Mouse (Mus musculus) megakaryocyte, embryonic 14.5 days (primary cell): ENCODE data around the gene Aoah. TPM values are rescaled to one million over a fixed set of nuclear protein-coding genes. Genes with fewer than 3 reads are reported as not detected.

ENCODE experiments used
- H3K27me3 ChIP-seq: replicated peaks from 2 replicates; pipeline ENCODE3; 2012; ENCODE audit warnings: inconsistent platforms
- H3K36me3 ChIP-seq: replicated peaks from 2 replicates; pipeline ENCODE3; 2012; ENCODE audit warnings: low read length, inconsistent platforms, mixed read lengths
- H3K4me1 ChIP-seq: 2 replicates; pipeline ENCODE4 v1.6.1; 2012; ENCODE audit warnings: inconsistent platforms
- H3K4me3 ChIP-seq: replicated peaks from 2 replicates; pipeline ENCODE3; 2012; ENCODE audit warnings: moderate library complexity, mild to moderate bottlenecking, inconsistent platforms
- H3K9me3 ChIP-seq: 2 replicates; pipeline ENCODE4 v1.6.1; 2012; ENCODE audit warnings: inconsistent platforms
- FLI1 ChIP-seq: IDR thresholded peaks from 2 replicates; pipeline ENCODE4 v1.6.1; 2012; ENCODE audit warnings: low read length, inconsistent platforms, mixed read lengths
- GATA1 ChIP-seq: IDR thresholded peaks from 3 replicates; pipeline ENCODE4 v1.6.1; 2012; ENCODE audit warnings: mixed read lengths, low read length, inconsistent platforms, borderline replicate concordance
- polyA plus RNA-seq: library from polyadenylated mRNA; stranded (reverse); fragments of >175 nt; gene quantifications from 2 replicates; pipeline ENCODE4 v1.2.3, GENCODE M21; 2012; ENCODE audit warnings: low replicate concordance; ENCODE audit not compliant: insufficient read depth

The Aoah gene
- polyA plus RNA-seq, 1 experiment: 0.48 TPM

GRCm38 (mm10) chr13:20811782-20812406, 18.0 kb downstream of the Aoah start:
- Histone ChIP-seq H3K27me3 (no peaks in the 10 kb centered on the region), H3K36me3 (no peaks in the 10 kb centered on the region), H3K9me3 (no peaks in the 10 kb centered on the region), H3K4me3 (no peak overlapping the region), H3K4me1 (no peaks in the 10 kb centered on the region)
- TF ChIP-seq FLI1 (no peak), GATA1 (no peak)

- no peaks in the 10 kb centered on the region for H3K4me1 ChIP-seq
- TF ChIP-seq GATA1: no peak
- no peak for TF ChIP-seq FLI1
Measured at GRCm38 (mm10) chr13:20816385-20816784, 22.5 kb downstream of the Aoah start.

GRCm38 (mm10) chr13:20820712-20821328, 26.9 kb downstream of the Aoah start:
- Histone ChIP-seq H3K4me3 (no peak overlapping the region), H3K4me1 (no peaks in the 10 kb centered on the region), H3K36me3 (no peaks in the 10 kb centered on the region), H3K27me3 (no peaks in the 10 kb centered on the region), H3K9me3 (no peaks in the 10 kb centered on the region)
- TF ChIP-seq GATA1: no peak
- no peak for TF ChIP-seq FLI1

More at GRCm38 (mm10) chr13:20816385-20816784, 22.5 kb downstream of the Aoah start:
- H3K36me3 ChIP-seq: no peaks in the 10 kb centered on the region
- H3K27me3 ChIP-seq: no peaks in the 10 kb centered on the region
- no peak overlapping the region for H3K4me3 ChIP-seq
- no peaks in the 10 kb centered on the region for H3K9me3 ChIP-seq

GRCm38 (mm10) chr13:20828728-20829127, 34.8 kb downstream of the Aoah start:
- Histone ChIP-seq H3K4me3 (no peak overlapping the region), H3K4me1 (no peaks in the 10 kb centered on the region), H3K36me3 (no peaks in the 10 kb centered on the region), H3K27me3 (no peaks in the 10 kb centered on the region), H3K9me3 (no peaks in the 10 kb centered on the region)
- TF ChIP-seq GATA1: no peak
- no peak for TF ChIP-seq FLI1

GRCm38 (mm10) chr13:20829181-20829900, 35.4 kb downstream of the Aoah start:
- no peaks in the 10 kb centered on the region for H3K4me1 ChIP-seq
- H3K4me3 ChIP-seq: no peak overlapping the region
- no peaks in the 10 kb centered on the region for H3K9me3 ChIP-seq
- no peaks in the 10 kb centered on the region for H3K27me3 ChIP-seq
- TF ChIP-seq GATA1: no peak
- no peak for TF ChIP-seq FLI1
- H3K36me3 ChIP-seq: no peaks in the 10 kb centered on the region

- Histone ChIP-seq H3K27me3 (no peaks in the 10 kb centered on the region), H3K4me3 (no peak overlapping the region), H3K4me1 (no peaks in the 10 kb centered on the region), H3K36me3 (no peaks in the 10 kb centered on the region), H3K9me3 (no peaks in the 10 kb centered on the region)
- no peak for TF ChIP-seq GATA1
- TF ChIP-seq FLI1: no peak
Measured at GRCm38 (mm10) chr13:20855893-20856292, 62.0 kb downstream of the Aoah start.

GRCm38 (mm10) chr13:20899372-20899771, 105.5 kb downstream of the Aoah start:
- Histone ChIP-seq H3K9me3 (peaks cover 4% of the 10 kb centered on the region), H3K27me3 (no peaks in the 10 kb centered on the region), H3K36me3 (no peaks in the 10 kb centered on the region), H3K4me1 (no peaks in the 10 kb centered on the region), H3K4me3 (no peak overlapping the region)
- TF ChIP-seq GATA1 (no peak), FLI1 (no peak)

- no peaks in the 10 kb centered on the region for H3K27me3 ChIP-seq
- no peak overlapping the region for H3K4me3 ChIP-seq
- TF ChIP-seq FLI1 (no peak), GATA1 (no peak)
- H3K9me3 ChIP-seq: no peaks in the 10 kb centered on the region
- H3K36me3 ChIP-seq: no peaks in the 10 kb centered on the region
- H3K4me1 ChIP-seq: no peaks in the 10 kb centered on the region
Measured at GRCm38 (mm10) chr13:20900396-20900971, 106.6 kb downstream of the Aoah start.

- no peak overlapping the region for H3K4me3 ChIP-seq
- no peak for TF ChIP-seq GATA1
- no peak for TF ChIP-seq FLI1
- H3K4me1 ChIP-seq: no peaks in the 10 kb centered on the region
- H3K27me3 ChIP-seq: no peaks in the 10 kb centered on the region
- H3K9me3 ChIP-seq: no peaks in the 10 kb centered on the region
- H3K36me3 ChIP-seq: no peaks in the 10 kb centered on the region
Measured at GRCm38 (mm10) chr13:20900972-20901457, 107.1 kb downstream of the Aoah start.

- Histone ChIP-seq H3K36me3 (no peaks in the 10 kb centered on the region), H3K4me3 (no peak overlapping the region), H3K4me1 (no peaks in the 10 kb centered on the region), H3K9me3 (no peaks in the 10 kb centered on the region), H3K27me3 (no peaks in the 10 kb centered on the region)
- TF ChIP-seq GATA1: no peak
- no peak for TF ChIP-seq FLI1
Measured at GRCm38 (mm10) chr13:20901634-20902135, 107.8 kb downstream of the Aoah start.
